Mouse (Mus musculus) embryo, embryonic 10.5 days (tissue): ENCODE measurements around the gene Mindy4.
A peak's percentile ranks its signal among the peaks of the same experiment; 100 is the strongest.

Experiments used
- DNase-seq: peaks from one replicate; pipeline ENCODE4 v3.0.0-alpha.2; 2015; ENCODE audit warnings: low spot score

Mindy4 gene

DNA sequence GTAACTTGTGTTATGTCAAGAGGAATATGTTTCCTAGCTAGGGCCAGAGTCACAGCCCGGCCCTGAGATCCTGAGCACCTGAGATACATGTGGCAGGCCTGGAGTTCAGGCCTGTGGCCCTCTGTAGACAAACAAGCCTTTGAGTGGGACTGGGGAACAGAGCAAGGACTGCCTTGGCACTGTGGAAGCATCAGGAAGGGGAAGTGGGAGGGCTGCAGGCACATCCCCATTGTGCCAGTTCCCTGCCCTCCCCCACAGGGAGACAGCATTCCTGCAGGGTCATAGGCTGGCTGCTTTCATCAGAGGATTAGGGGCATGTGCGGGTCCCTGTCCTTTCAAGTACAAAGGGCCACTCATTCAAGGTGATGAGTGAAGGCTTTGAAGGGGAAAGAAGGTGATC lies 107.0 kb downstream of the Mindy4 start:
- DNase-seq, result no peak

DNA sequence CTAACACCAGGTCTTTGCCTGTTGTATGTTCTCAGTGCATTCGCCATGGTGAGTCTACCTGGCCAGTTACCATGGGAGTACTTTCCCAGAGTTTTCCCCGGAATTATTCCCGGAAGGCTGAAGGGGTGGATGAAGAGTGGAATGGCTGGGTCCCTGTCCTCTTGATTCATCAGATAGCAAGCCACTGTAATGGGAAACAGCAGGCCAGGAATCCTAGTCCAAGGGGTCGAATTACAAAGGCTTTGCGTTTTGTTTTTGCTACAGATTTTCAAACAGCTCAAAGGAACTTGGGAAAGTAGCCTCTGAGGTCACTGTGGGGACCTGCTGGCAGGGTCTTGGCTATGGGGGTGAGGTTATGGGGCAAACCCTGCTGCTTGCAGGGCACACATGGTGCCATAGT lies 108.8 kb downstream of the Mindy4 start:
- peak; percentile 79 for DNase-seq

DNA sequence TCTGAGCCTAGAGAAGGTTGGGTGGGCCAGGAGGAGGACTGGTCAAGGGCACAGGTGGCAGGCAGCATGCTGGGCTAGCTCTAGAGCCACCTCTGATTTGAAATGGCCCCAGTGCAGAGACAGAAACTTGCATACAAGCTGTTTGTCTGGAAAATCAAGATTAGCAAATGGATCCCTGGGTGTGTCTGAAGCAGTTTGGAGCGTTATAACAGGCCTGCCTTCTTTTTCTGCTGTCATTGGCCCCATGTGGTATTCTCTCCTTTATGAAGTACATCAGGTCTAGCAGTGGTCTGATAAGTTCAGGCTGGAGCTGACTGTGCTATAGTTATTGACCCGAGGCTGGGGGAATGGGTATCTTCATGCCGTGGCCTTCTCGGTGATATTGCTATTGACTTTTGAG lies 110.7 kb downstream of the Mindy4 start:
- no peak for DNase-seq

DNA sequence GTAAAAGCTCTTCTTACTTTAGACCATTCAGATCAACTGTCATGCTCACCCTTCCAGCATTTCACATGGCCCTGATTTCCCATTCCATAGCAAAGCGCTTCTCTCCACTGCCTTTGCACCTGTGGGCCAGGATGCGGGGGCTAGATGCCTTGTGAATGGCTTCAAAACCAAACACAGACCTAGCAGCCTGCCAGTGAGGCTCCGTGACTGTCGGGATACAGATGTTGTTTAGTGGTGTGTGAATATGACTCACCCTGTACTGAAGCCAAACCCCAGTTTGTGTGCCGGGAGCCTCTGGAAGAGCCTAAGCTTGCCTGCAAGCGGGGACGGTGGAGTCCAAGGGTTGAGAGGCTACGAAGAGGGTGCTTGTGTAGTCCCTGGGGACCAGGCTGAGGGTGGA lies 111.4 kb downstream of the Mindy4 start:
- DNase-seq, result no peak

DNA sequence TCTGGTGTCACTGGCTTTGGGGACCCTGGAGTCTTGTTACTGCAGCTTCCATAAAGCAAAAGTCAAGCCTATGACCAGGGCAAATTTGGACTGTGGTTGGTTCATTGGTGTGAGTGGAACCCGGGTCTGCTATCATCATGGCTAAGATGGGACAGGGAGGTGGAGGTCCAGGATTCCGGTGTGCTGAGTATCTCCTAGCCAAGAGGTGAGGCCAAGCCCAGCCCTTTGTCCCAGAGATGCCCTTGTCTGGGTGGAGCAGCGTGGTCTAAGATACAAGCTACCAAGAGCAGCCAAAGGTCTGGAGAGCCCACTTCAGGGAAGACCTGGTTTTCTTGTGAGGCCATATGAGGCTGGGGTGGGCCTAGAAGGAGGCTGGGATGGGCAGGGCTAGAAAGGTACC lies 115.4 kb downstream of the Mindy4 start:
- no peak for DNase-seq

DNA sequence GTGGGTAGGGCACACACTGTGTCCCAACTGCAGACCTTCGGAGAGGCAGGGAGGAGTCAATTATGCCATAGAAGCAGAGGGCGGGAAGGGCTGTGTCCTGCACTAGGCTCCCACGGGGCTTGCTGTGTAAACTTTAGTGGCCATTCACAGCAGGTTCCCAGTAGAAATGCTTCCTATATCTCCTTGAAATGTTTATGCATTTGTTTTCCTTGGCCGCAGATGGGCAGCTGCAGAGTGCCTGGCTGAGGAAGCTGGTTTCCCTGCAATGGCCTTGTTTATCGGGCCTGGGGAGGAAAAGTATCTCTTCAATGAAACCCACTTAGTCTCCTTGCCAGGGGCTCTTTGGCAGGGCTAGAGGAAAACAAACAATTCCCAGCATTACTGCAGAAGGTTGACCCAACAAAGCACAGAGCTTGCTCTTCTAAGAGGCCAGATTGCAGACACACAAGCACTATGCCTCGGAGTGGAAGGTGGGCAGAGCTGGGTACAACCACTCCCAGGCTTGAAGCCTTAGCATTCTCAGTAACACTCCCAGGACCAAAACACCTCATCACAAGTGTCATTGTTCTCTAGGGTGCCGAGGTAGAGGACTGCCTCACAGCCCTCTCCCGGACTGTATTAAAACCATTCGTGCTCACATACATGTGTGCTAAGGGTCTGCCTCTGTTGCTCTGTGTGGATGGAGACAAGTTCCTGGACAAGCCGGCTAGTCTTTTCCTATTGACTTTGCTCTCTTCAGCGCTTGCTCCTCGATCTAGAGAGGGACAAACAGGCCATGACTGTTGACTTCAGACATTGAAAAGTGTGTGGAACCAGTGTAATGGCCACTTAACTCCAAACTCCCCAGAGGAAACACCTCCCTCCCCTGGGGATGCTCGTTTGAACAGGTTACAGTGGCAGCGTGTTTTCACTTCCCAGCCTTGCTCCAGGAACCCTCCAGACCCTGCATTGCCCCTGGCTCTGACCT lies 116.7 kb downstream of the Mindy4 start:
- DNase-seq, result no peak

DNA sequence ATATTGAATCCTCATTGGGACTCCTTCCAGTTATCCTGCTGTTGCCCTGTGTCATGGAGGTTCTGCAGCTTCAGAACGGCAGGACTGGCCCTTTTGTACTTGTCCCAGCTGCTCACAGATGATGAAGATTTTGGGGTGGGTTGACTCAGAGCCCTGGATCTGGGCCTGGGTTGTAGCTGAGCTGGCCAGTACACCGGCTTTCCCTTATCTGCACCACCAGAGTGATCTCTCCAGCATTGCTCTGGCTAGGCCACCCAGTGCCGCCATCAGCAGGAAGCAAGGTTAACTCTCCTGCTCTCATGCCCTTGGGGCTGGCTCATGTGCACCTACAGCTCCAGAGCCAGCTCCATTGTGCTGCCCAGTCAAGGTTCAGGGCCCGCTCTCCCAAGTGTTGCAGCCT lies 117.7 kb downstream of the Mindy4 start:
- no peak for DNase-seq

DNA sequence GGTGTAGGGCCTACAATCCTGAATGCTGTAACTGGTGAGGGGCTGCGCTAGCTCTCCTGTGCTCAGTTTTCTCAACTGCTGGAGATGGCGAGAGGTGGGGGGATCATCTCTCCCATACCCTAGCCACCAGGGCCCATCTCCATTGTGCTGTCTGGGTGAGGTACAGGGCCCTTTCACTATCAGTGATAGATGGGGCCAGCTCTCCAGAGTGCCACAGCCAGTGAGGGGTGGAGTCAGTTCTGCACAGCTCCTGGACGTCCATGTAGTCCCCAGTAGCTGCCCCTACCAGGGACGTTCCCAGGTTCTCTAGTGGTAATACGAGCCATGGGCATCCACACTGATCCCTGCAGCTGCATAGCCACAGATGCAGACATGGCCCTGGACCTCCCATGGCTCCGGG lies 118.3 kb downstream of the Mindy4 start:
- no peak for DNase-seq

DNA sequence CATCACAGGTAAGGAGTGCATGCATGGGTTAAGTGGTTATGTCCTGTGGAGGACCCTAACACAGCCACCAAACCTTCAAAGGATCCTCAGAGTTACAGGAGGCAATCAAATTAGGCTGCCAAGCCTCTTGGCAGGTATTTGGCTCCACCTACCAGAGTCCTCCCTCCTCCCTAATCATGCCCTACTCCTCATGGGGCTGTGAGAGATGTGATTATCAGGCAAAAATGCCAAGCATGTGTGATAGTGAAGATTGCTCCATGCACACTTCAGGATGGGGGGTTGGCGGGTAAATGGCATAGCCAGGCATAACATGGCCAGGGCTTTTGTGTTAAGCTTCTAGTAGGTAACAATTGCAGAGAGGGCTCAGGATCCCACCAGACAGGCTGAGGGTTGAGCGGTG lies 119.8 kb downstream of the Mindy4 start:
- DNase-seq, result no peak

DNA sequence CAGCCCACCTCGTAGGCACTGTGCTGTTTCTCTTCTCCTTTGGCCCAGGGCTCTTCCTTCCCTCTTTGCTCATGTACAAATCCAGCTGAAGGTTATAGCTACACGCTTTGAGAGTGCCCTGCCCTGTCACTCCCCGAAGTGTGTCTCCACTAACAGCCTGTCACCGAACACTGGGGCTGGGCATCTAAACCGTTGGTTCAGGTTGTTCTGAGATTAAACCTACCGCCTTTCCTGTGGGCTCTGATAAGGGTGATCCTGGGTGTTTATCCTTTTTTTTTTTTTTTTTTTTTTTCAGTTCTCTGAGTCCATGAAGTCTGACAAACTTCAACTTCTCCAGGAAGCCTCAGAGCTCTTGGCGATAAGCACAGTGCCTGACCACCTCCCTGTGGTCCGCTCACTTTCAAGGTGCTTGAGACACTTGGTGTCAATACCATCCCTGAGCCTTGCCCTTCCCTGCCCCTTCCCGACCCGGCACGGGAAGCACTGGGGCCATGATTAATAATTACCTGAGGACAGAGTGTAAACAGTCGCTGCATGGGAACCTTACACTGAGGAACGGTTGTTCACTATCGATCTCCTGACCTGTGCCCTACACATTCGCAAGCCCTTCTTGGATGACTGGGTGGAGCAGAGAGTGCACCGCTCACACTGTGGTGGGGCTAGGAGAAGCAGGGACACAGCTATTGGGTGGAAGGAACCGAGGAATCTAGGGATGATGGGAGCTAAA lies 120.9 kb downstream of the Mindy4 start:
- no peak for DNase-seq

DNA sequence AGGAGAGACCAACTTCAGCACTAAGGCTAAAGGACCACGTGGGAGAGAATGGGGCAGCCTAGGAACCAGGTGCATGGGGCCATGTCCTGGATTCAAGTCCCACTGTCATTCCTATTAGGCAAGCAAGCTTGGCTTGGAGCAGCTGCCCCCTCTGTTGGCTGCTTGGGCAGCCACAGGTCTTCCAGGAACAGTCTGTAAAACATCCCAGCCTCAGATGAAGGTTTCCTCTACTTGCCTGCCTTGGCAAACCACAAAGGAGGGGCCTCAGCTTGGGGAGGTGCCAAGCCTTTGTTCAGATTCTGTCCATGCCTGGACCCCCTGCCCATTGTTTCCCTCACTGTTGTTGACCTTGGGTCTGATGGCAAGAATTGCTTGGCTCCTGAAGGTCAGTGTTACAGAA lies 121.6 kb downstream of the Mindy4 start:
- DNase-seq, result no peak

DNA sequence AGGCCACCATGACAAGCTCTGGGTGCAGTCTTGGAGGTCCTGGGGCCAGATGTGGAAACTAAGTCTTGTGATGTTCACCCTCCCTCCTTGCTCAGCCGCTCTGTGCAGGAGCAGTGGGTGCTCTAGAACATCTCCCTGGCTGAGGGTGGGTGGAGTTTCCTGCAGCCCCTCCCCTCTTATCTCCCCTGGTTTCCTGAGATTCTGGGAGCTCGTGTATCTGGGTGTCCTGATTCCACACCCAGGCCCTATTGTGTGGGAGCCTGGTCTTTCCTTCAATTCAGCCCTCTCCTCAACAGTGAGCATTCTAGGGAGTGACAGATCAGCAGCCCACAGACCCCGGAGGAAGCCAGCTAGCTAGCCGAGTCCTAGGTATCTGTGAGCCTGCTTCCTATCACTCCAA lies 123.1 kb downstream of the Mindy4 start:
- DNase-seq, result no peak

DNA sequence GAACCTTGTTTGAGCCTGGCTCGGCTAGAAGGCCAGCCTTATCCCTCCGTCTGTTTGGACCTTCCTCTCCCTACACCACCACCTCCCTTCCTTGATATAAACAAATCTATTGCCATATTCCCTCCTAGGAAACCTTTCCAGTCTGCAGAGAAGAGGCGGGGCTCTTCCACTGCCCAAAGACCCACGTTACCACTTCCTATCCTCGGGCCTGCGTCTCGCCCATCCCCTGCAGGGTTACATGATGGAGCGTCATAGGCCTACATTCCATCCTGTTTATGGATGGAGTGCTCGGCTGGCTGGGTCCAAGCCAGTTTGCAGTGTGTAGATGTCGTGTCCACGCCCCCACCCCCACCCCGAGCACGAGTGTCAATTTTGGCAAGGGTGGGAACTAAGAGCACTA lies 124.1 kb downstream of the Mindy4 start:
- DNase-seq, result no peak

DNA sequence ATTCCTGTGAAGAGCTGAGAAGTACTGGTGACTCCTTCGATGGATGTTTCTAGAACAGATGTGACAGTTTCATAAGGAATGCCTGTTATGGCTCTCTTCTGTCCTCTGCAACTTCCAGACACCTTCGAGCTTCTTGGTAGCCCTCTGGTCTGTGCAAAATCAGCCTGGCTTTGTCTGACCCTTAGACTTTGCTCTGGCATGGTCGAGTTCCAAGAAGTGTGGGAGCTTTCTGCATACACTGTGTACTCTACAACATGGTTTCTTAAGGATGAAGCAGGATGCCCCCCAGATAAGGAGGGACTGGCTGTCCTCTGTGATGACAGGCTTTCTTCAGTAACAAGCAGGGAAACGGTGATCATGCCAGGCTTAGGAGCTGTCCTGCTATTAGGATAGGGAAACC lies 125.0 kb downstream of the Mindy4 start:
- DNase-seq, result no peak

DNA sequence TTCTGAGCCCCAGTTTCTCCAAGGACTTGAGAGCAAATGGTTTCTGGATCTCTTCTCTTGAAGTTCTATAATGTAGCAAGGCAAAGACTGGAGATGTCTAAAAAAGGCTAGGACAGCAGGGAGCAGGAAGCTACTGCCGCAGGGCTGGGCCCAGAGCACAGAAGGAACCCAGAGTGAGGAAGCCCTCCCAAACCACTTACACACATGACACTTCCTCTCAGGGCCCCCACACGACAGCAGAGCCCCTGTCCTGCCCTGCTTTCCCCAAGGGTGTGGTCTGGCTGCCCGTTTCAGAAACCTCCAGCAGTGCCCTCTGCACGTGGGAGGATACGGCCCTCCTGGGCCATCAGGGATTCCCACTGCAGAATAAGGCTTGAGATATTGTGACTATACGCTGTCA lies 128.1 kb downstream of the Mindy4 start:
- no peak for DNase-seq

DNA sequence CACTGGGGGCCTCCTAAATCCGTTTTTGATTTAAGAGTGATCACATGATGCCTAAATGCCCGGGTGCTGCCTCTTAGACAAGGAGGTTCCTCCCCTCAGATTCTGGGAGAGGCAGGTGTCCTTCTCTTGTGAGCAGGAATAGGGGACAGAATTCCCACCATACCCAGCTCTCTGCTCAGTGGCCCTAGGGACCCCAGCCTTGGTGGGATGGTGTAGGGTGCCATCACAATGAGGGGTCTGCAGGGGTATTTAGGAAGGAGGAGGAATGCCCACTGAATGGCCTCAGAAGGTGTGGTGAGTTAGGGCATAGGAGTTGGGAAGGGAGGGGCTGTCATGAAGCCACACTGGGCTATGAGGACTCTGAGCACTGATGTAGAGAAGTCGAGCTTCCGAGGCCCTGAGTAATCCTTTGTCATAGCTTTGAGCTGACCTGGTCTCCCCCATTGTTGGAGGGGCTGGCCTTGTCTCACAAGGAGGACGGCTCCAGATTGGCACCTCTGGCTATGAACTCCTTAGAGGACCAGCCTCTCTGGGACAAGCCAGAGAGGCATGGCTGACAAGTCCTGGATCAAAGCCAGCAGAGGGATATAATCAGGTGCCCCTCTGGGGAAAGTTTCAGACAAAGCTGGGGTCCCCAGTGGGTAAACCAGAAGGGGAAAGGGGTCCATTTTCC lies 129.1 kb downstream of the Mindy4 start:
- DNase-seq, result no peak

DNA sequence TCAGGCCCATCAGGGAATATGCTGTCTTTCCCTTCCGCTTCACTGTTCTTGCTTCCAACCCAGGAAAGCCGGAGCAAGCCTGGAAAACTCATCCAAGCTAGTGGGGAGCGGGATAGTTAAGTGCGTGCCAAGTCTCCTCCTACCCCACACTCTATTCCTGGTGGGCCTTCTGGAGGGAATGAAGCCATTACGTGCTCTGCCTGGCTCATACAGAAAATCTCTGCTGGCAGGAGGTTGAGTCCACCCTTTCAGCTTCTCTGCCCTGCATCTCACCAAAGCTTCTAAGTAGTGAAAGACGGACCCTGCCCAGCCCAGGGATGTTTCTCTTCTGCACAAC lies 129.6 kb downstream of the Mindy4 start:
- no peak for DNase-seq

DNA sequence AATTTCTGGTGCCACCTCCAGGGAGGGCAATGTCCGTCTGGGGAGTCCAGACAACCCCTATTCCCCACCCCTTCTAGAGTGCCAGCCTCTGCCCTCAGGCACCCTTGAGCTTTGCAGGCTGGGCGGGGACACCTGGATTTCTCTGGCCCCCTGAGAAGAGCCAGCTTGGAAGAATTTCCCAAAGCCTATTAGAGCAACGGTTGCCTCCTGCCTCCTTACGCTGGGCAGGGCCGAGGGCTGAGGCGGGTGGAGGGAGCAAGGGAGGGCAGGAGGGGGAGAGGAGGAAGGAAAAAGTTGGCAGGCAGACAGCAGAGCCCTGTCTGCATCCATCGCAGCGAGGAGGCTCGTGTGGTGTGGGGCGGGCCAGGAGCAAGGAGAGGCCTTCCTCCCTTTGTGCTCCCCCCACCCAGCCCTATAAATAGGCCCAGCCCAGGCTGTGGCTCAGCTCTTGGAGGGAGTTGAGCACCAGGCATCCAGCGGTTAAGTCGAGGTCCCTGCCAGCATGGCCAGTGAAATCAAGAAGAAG lies 132.9 kb downstream of the Mindy4 start, which contains the start of gene Aqp1:
TSS of gene Aqp1 (plus strand) at position 444 of the 526 bp plus-strand sequence.
- no peak for DNase-seq

DNA sequence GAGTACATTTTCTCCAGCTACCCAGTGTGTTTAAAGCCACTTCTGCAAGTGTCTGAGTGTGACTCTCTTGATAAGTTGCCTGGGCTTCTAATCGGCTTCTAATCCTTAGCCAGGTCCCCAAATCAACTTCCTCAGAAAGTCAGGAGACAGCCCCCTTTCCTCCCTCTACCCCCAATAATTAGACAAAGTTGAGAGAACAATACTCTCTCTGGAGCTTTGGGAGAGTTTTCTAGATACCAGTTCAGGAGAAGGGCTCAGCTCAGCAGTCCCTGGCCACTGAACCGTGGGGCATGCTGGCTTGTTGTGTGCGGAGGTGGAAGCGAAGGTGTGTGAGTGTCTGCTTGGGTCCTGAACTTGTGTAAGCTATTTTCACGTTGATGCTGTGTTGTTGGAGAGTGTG lies 134.1 kb downstream of the Mindy4 start:
- DNase-seq, result no peak

DNA sequence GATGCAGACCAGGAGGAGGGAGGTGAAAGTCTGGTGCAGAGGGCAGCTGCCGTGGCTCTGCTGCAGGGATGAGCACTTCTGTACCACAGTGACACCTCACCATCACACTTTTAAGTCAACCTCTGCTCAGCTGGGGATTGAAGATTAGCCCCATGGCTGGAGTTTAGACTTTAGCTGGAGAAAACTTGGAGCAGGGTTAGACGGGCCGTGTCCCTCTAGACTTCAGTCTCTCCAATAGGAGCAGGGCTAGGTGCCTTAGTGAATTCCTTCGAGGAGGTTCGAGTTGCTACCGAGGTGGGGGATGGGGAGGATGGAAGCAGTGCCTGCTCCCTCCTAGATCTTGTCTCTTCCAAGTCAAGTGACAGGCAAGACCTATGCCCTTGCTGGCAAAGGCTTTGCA lies 134.9 kb downstream of the Mindy4 start:
- DNase-seq, result no peak

DNA sequence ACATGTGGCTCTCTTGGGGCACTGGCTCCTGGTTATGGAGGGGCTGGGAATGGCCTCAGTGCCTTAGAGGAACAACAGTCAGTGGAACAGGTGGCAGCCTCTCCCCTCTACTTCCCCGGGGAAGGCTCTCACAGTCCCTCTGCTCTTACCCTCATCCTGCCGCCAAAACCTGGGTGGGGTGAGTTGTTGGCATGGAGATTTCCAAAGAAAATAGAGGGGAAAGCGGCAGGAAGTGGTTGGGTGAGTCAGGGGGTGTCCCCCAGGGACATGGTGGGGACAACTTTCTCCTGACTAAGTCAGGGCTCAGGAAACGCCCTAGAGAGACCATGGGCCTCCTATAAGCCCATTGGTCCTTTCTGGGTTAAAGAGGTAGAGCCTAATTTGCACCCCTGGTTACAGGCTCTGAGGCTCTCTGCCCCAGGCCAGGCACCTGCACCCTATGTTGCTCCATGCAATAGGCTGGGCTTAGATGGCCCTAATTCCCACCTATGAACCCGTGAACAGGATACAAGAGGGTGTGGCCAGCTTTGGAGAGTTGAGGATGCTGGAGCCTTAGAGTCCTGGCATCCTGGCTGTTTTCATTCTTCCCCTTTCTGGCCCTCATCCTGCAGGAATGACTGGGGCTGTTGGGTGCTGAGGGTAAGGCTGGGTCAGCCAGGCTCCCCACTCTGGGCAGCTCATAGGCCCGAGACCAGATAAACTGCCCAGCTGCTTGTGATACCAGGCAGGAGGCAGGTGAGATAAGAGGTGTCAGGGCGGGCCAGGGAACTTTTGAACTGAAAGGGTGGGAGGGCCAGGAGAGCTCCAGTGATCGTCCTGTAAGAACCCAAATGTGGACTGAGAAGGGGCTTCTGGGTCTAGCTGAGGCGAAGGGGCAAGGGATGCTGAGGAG lies 136.0 kb downstream of the Mindy4 start:
- no peak for DNase-seq

DNA sequence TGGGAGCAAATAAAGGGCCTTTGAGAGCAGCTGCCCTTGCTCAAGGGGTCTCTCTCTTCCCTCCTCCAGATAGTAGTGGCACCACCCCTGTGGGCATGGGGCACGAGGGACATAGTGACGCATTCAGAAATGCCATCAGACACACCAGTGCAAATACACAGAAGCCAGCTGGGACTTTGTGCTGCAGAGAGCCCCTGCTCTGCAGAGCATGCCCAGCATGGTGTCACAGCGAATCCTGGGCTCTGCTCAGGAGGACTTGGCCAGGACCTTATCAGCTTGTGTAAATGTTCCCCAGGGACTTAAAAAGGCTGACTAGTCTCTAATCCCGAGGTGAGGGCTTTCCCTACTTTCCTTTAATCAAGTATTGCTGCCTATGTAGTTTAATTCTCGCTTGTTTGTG lies 138.5 kb downstream of the Mindy4 start:
- no peak for DNase-seq
